13 mouse cellular contexts compared by ENCODE assay signal in genomic region chr2:58289759-58290431, GRCm38 (mm10).
A peak's percentile ranks its signal among the peaks of the same experiment; 100 is the strongest.
DNase-seq lines count a peak whose midpoint lies in the region; ATAC-seq lines count a peak whose summit lies in the region.
"Had no signal": no experiment of that assay in that cellular context is flagged by ENCODE, and none has a peak within 500 bp of the region (broad histone marks: within the 10 kb centered on the region; RNA-seq: fewer than 3 reads in every experiment).

No protein-coding gene starts in this region.

- ATAC-seq in heart, embryonic 14.5 days (ENCODE audit: insufficient number of reproducible peaks, insufficient read depth, low FRiP score, low read depth): no peak
- ATAC-seq in liver, embryonic 12.5 days: no peak

- no peak overlapping the region for H3K4me3 ChIP-seq in heart, embryonic 14.5 days (ENCODE audit: control insufficient read depth in 1 of 2, insufficient read depth in 1 of 2, low read depth in 1 of 2, low read length in 2 of 2)
- no peak overlapping the region for H3K4me3 ChIP-seq in liver, embryonic 12.5 days
- H3K4me3 ChIP-seq: hindbrain, embryonic 13.5 days; kidney, embryonic 15.5 days had no signal

- 25% methylated on average over 9 of the region's 9 CpGs for WGBS in heart, embryonic 14.5 days
- WGBS in liver, embryonic 12.5 days (ENCODE audit: insufficient replicate concordance): 40% methylated on average over 9 of the region's 9 CpGs

- peak overlapping the region; percentile 38 for H3K4me2 ChIP-seq in heart, embryonic 14.5 days (ENCODE audit: low read length)
- H3K4me2 ChIP-seq in liver, embryonic 12.5 days: no peak overlapping the region
- H3K4me2 ChIP-seq: hindbrain, embryonic 13.5 days; kidney, embryonic 15.5 days had no signal

- peak overlapping the region; percentile 14; a peak in 2 of 4 replicates for H3K27ac ChIP-seq in heart, embryonic 14.5 days (replicated peaks in 1 of 2; ENCODE audit: control insufficient read depth in 1 of 2, insufficient read depth in 1 of 2, low read depth in 2 of 2, low read length in 2 of 2)
- H3K27ac ChIP-seq in liver, embryonic 12.5 days: no peak overlapping the region
- H3K27ac ChIP-seq: hindbrain, embryonic 13.5 days; kidney, embryonic 15.5 days had no signal

- H3K9ac ChIP-seq in heart, embryonic 14.5 days (ENCODE audit: low read length): peak overlapping the region; percentile 34; the same call in 1 of the 2 replicates
- H3K9ac ChIP-seq in liver, embryonic 12.5 days: no peak overlapping the region
- H3K9ac ChIP-seq: hindbrain, embryonic 13.5 days; kidney, embryonic 15.5 days had no signal

- no peaks in the 10 kb centered on the region for H3K36me3 ChIP-seq in heart, embryonic 14.5 days (ENCODE audit: control insufficient read depth, insufficient read depth, low read length)
- H3K36me3 ChIP-seq in liver, embryonic 12.5 days: no peaks in the 10 kb centered on the region
- H3K36me3 ChIP-seq: hindbrain, embryonic 13.5 days; kidney, embryonic 15.5 days had no signal

- peaks cover 0 to 8% of the 10 kb centered on the region in 2 experiments; a peak in 1 of 4 replicates for H3K4me1 ChIP-seq in heart, embryonic 14.5 days (ENCODE audit: control insufficient read depth in 2 of 2, insufficient read depth in 2 of 2, low read length in 2 of 2)
- no peaks in the 10 kb centered on the region for H3K4me1 ChIP-seq in liver, embryonic 12.5 days

- no peaks in the 10 kb centered on the region for H3K9me3 ChIP-seq in heart, embryonic 14.5 days (ENCODE audit: control insufficient read depth, low read length)
- no peaks in the 10 kb centered on the region for H3K9me3 ChIP-seq in liver, embryonic 12.5 days (replicated peaks)
- H3K9me3 ChIP-seq: hindbrain, embryonic 13.5 days; kidney, embryonic 15.5 days had no signal

- peak; percentile 22 to 80 for DNase-seq in adrenal gland, adult (ENCODE audit: inconsistent age in 2 of 2, low spot score in 1 of 2)
- DNase-seq in adrenal gland, adult 18-20 months (ENCODE audit: low spot score in 2 of 2): no peak
- DNase-seq in heart, postnatal 4 days: no peak
- DNase-seq in retina, postnatal 1 day: peak; percentile 9
- DNase-seq in retina, embryonic 14.5 days (ENCODE audit: low spot score): no peak
- DNase-seq in spleen, postnatal 14 days (ENCODE audit: low spot score in 2 of 2): no peak
- DNase-seq: cerebellum, postnatal 25 days; gastrocnemius, postnatal 14 days; right cerebral cortex, postnatal 4 days had no signal

- H3K27me3 ChIP-seq in heart, embryonic 14.5 days (ENCODE audit: control insufficient read depth, insufficient read depth, low read length): no peaks in the 10 kb centered on the region
- H3K27me3 ChIP-seq in liver, embryonic 12.5 days (replicated peaks): no peaks in the 10 kb centered on the region
- H3K27me3 ChIP-seq: hindbrain, embryonic 13.5 days; kidney, embryonic 15.5 days had no signal

Comparison
In these comparisons a context has a peak if more than half of its experiments do, and no peak if none do; other contexts are left out.
1. DNase-seq: peak in adrenal gland, adult (2 of 2) and retina, postnatal 1 day (single experiment); none in adrenal gland, adult 18-20 months (0 of 2), heart, postnatal 4 days (single experiment), retina, embryonic 14.5 days (single experiment) and spleen, postnatal 14 days (0 of 2).